In the genomic region with DNA sequence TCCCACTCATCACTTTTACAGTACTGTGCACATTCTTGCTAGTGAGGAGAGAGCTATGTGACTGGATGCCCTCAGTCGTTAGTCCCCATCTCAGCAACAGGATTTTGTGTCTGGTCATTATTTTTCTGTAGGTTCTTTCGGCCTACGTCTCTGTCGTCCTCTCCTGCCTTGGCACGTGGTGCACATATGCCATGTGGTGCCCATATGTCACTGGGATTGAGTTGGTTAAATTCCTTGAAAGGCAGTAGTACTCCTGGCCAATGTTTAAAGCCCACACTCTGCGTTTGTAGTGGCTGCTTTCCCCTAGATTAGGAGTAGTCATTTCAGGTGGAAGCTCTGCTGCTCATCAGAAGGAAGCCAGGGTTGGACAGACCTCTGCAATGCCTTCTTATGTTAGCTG, we compare ENCODE assay signal across 23 mouse cellular contexts. TPM values are rescaled to one million over a fixed set of nuclear protein-coding genes. Genes with fewer than 3 reads are reported as not detected.
DNase-seq lines count a peak whose midpoint lies in the region; ATAC-seq and TF ChIP-seq lines count a peak whose summit lies in the region.
"Had no signal": no experiment of that assay in that cellular context is flagged by ENCODE, and none has a peak within 500 bp of the region (broad histone marks: within the 10 kb centered on the region; RNA-seq: fewer than 3 reads in every experiment).

No protein-coding gene starts in this region.

- H3K9ac ChIP-seq in forebrain, embryonic 15.5 days (replicated peaks): no peak overlapping the region
- H3K9ac ChIP-seq in hindbrain, embryonic 14.5 days: peak overlapping the region; percentile 11; the same call in 1 of the 2 replicates
- H3K9ac ChIP-seq in hindbrain, embryonic 16.5 days (ENCODE audit: low read depth, low read length): no peak overlapping the region
- H3K9ac ChIP-seq: forebrain, embryonic 13.5 days; heart, embryonic 15.5 days; hindbrain, embryonic 15.5 days had no signal

- peaks cover 27% of the 10 kb centered on the region for H3K4me1 ChIP-seq in cerebellum, adult 2 months (ENCODE audit: control insufficient read depth, insufficient read depth, low read length)
- peaks cover 11% of the 10 kb centered on the region for H3K4me1 ChIP-seq in forebrain, embryonic 15.5 days
- no peaks in the 10 kb centered on the region for H3K4me1 ChIP-seq in forebrain, embryonic 10.5 days
- no peaks in the 10 kb centered on the region for H3K4me1 ChIP-seq in hindbrain, embryonic 14.5 days (replicated peaks; ENCODE audit: control insufficient read depth, insufficient read depth, low read length)
- H3K4me1 ChIP-seq in hindbrain, embryonic 16.5 days (ENCODE audit: control insufficient read depth, insufficient read depth, low read depth, low read length): no peaks in the 10 kb centered on the region
- H3K4me1 ChIP-seq: embryonic facial prominence, embryonic 10.5 days; heart, embryonic 10.5 days; heart, embryonic 15.5 days; hindbrain, embryonic 10.5 days; hindbrain, embryonic 15.5 days had no signal

- no peak for TF ChIP-seq POLR2A in cerebellum, adult 2 months (IDR thresholded peaks at IDR 0.05; ENCODE audit: borderline replicate concordance, insufficient read depth, low read length)

- H3K27ac ChIP-seq in cerebellum, adult 2 months (ENCODE audit: insufficient read depth, low read length): no peak overlapping the region
- H3K27ac ChIP-seq in forebrain, embryonic 15.5 days (replicated peaks): no peak overlapping the region
- H3K27ac ChIP-seq in forebrain, embryonic 10.5 days: no peak overlapping the region
- no peak overlapping the region for H3K27ac ChIP-seq in hindbrain, embryonic 14.5 days
- H3K27ac ChIP-seq in hindbrain, embryonic 16.5 days (ENCODE audit: low read depth, low read length): no peak overlapping the region
- H3K27ac ChIP-seq: embryonic facial prominence, embryonic 10.5 days; forebrain, embryonic 13.5 days; heart, embryonic 10.5 days; heart, embryonic 15.5 days; hindbrain, embryonic 10.5 days; hindbrain, embryonic 15.5 days had no signal

- H3K27me3 ChIP-seq in cerebellum, adult 2 months (ENCODE audit: control insufficient read depth, insufficient read depth, low read length): no peaks in the 10 kb centered on the region
- H3K27me3 ChIP-seq in forebrain, embryonic 15.5 days: no peaks in the 10 kb centered on the region
- no peaks in the 10 kb centered on the region for H3K27me3 ChIP-seq in forebrain, embryonic 10.5 days (ENCODE audit: poor library complexity, severe bottlenecking)
- no peaks in the 10 kb centered on the region for H3K27me3 ChIP-seq in hindbrain, embryonic 14.5 days (ENCODE audit: control insufficient read depth, insufficient read depth, low read length)
- no peaks in the 10 kb centered on the region for H3K27me3 ChIP-seq in hindbrain, embryonic 16.5 days (replicated peaks; ENCODE audit: control insufficient read depth, insufficient read depth, low read length)
- H3K27me3 ChIP-seq: forebrain, embryonic 13.5 days; heart, embryonic 15.5 days; hindbrain, embryonic 15.5 days had no signal

- no peaks in the 10 kb centered on the region for H3K9me3 ChIP-seq in forebrain, embryonic 15.5 days
- H3K9me3 ChIP-seq in forebrain, embryonic 10.5 days: peaks cover 6% of the 10 kb centered on the region; the same call in 1 of the 2 replicates
- no peaks in the 10 kb centered on the region for H3K9me3 ChIP-seq in hindbrain, embryonic 14.5 days (ENCODE audit: control insufficient read depth, low read length)
- no peaks in the 10 kb centered on the region for H3K9me3 ChIP-seq in hindbrain, embryonic 16.5 days (ENCODE audit: control insufficient read depth, low read length)
- H3K9me3 ChIP-seq: forebrain, embryonic 13.5 days; heart, embryonic 10.5 days; heart, embryonic 15.5 days; hindbrain, embryonic 15.5 days had no signal

- WGBS in cerebellum, adult 2 months: 11% methylated on average over 6 of the region's 6 CpGs
- 59% methylated on average over 6 of the region's 6 CpGs for WGBS in forebrain, embryonic 15.5 days
- 91% methylated on average over 6 of the region's 6 CpGs for WGBS in forebrain, embryonic 10.5 days
- WGBS in hindbrain, embryonic 14.5 days: 78% methylated on average over 6 of the region's 6 CpGs
- WGBS in hindbrain, embryonic 16.5 days: 74% methylated on average over 6 of the region's 6 CpGs

- peaks cover 27% of the 10 kb centered on the region for H3K36me3 ChIP-seq in forebrain, embryonic 15.5 days
- H3K36me3 ChIP-seq in forebrain, embryonic 10.5 days (replicated peaks): peaks cover 97% of the 10 kb centered on the region
- peaks cover 24% of the 10 kb centered on the region for H3K36me3 ChIP-seq in hindbrain, embryonic 14.5 days (replicated peaks; ENCODE audit: control insufficient read depth, insufficient read depth)
- H3K36me3 ChIP-seq in hindbrain, embryonic 16.5 days (ENCODE audit: control insufficient read depth, insufficient read depth, low read length): peaks cover 10% of the 10 kb centered on the region

- H3K4me2 ChIP-seq in forebrain, embryonic 15.5 days (replicated peaks): no peak overlapping the region
- no peak overlapping the region for H3K4me2 ChIP-seq in hindbrain, embryonic 14.5 days (replicated peaks)
- H3K4me2 ChIP-seq in hindbrain, embryonic 16.5 days (ENCODE audit: low read length): no peak overlapping the region
- H3K4me2 ChIP-seq: forebrain, embryonic 13.5 days; heart, embryonic 15.5 days; hindbrain, embryonic 15.5 days had no signal

- no peak overlapping the region for H3K4me3 ChIP-seq in cerebellum, adult 2 months (replicated peaks; ENCODE audit: insufficient read depth, low read depth, low read length)
- H3K4me3 ChIP-seq in forebrain, embryonic 15.5 days: no peak overlapping the region
- H3K4me3 ChIP-seq in forebrain, embryonic 10.5 days: no peak overlapping the region
- H3K4me3 ChIP-seq in hindbrain, embryonic 14.5 days (replicated peaks; ENCODE audit: low read length): no peak overlapping the region
- H3K4me3 ChIP-seq in hindbrain, embryonic 16.5 days (ENCODE audit: low read length): no peak overlapping the region
- H3K4me3 ChIP-seq: embryonic facial prominence, embryonic 10.5 days; erythroblast, embryonic 14.5 days; forebrain, embryonic 13.5 days; heart, embryonic 10.5 days; heart, embryonic 15.5 days; hindbrain, embryonic 10.5 days; hindbrain, embryonic 15.5 days had no signal

- peak; percentile 60 to 75 for DNase-seq in cerebellum, adult 2 months
- no peak for DNase-seq in cerebellum, adult 11-12 months
- no peak for DNase-seq in forebrain, embryonic 10.5 days (ENCODE audit: extremely low spot score, low spot score)
- DNase-seq in hindbrain, embryonic 14.5 days (ENCODE audit: low spot score): no peak
- peak; percentile 20 for DNase-seq in forelimb bud, embryonic 11.5 days (ENCODE audit: low read depth, low spot score)
- DNase-seq: adrenal gland, postnatal 10 days; cerebellum, adult 11 months; gastrocnemius, postnatal 10 days; heart, adult 18-20 months; heart, postnatal 14 days; kidney, adult 8-10 months had no signal

- 0 out of 2 replicates have a peak, but pooled peaks have one; percentile 19 for ATAC-seq in forebrain, embryonic 15.5 days (replicated peaks)
- ATAC-seq in hindbrain, embryonic 14.5 days (ENCODE audit: low FRiP score): no peak
- no peak for ATAC-seq in hindbrain, embryonic 16.5 days
- ATAC-seq in megakaryocyte, adult 5-6 weeks (ENCODE audit: poor library complexity, severe bottlenecking): no peak
- ATAC-seq: forebrain, embryonic 13.5 days; inflammation-experienced regulatory T-cells, adult 6 months; intestine, postnatal 0 days had no signal

- no peak for TF ChIP-seq CTCF in cerebellum, adult 2 months (IDR thresholded peaks at IDR 0.05; ENCODE audit: borderline replicate concordance, insufficient read depth, low read depth, low read length)

RNA-seq across cellular contexts. Expression of gene Eif4g3, which starts 56.7 kb away (rescaled TPM):
- polyA plus RNA-seq in cerebellum, adult 2 months (2012; rRNA removed): 156 and 160 TPM in 2 replicates
- polyA plus RNA-seq in forebrain, embryonic 15.5 days (2015; fragmentation: Nextera tagmentation; extraction: Ambion mirVana): 48.6 and 49.7 TPM in 2 replicates
- polyA plus RNA-seq in forebrain, embryonic 10.5 days (2016; fragmentation: Nextera tagmentation; extraction: Ambion mirVana): 36.5 and 37.2 TPM in 2 replicates
- polyA plus RNA-seq in hindbrain, embryonic 14.5 days (2014; fragmentation: Nextera tagmentation; extraction: Ambion mirVana): 59.7 and 65.3 TPM in 2 replicates
- 43.2 and 46.0 TPM in 2 replicates for polyA plus RNA-seq in hindbrain, embryonic 16.5 days (2015; fragmentation: Nextera tagmentation; extraction: Ambion mirVana)
- total RNA-seq in megakaryocyte, adult 5-6 weeks (2015): 65.6 and 77.6 TPM in 2 replicates
- total RNA-seq in megakaryocyte, adult 5-6 weeks (2017): 47.6 and 64.3 TPM in 2 replicates

Comparison
In these comparisons a context has a peak if more than half of its experiments do, and no peak if none do; other contexts are left out.
1. DNase-seq: peak in cerebellum, adult 2 months (2 of 2) and forelimb bud, embryonic 11.5 days (single experiment); none in cerebellum, adult 11-12 months (single experiment), forebrain, embryonic 10.5 days (single experiment) and hindbrain, embryonic 14.5 days (single experiment).